Mouse (Mus musculus) heart, postnatal 0 days (tissue): ENCODE data around the gene Ubl4a.
A peak's percentile ranks its signal among the peaks of the same experiment; 100 is the strongest.

ENCODE experiments used
- CTCF ChIP-seq: IDR thresholded peaks from 2 replicates; pipeline ENCODE4 v1.5.1; 2016; ENCODE audit warnings: antibody characterized with exemption, control low read depth, low read depth
- EP300 ChIP-seq: IDR thresholded peaks from 2 replicates; pipeline ENCODE4 v1.6.1; 2016; ENCODE audit warnings: antibody characterized with exemption, low read depth

DNA sequence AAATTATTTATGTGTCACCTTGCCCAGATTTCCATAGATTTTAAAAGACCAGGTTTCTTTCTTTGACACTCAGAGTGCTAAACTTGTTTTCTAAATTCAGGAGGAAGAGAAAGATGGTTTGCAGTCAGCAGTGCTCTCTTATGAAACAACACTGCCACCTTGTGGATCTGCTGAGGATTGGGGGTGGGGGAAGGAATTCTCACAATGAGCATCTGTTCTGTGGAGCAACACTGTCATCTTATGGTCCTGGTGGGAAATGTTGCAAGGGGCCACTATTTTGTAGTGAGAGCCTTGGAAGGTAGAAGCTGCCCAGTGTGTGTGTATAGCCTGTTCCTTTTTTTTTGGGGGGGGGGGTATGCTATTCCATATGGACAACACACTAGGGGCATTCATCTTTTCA is 40.4 kb upstream of the Ubl4a start:
- peak; percentile 96 for TF ChIP-seq CTCF
- TF ChIP-seq EP300, result no peak
